ENCODE assay signal across 32 mouse cellular contexts in genomic region chr16:57151437-57151836, GRCm38 (mm10).
"Had no signal": no experiment of that assay in that cellular context is flagged by ENCODE, and none has a peak within 500 bp of the region (broad histone marks: within the 10 kb centered on the region; RNA-seq: fewer than 3 reads in every experiment).

No protein-coding gene starts in this region.

- DNase-seq: left cerebral cortex, postnatal 4 days; liver; liver, embryonic 13.5 days; liver, postnatal 0 days; lung, adult 18-20 months; lung, adult 2 months; lung, embryonic 14.5 days; lung, postnatal 10 days; lung, postnatal 14 days; lung, postnatal 36 days; lung, postnatal 4 days; midbrain, embryonic 14.5 days had no signal

- ATAC-seq: liver, embryonic 12.5 days; liver, postnatal 0 days; lung, postnatal 0 days; midbrain, embryonic 13.5 days; midbrain, embryonic 15.5 days; midbrain, embryonic 16.5 days had no signal

- H3K4me2 ChIP-seq: limb, embryonic 12.5 days; limb, embryonic 13.5 days; limb, embryonic 15.5 days; liver, embryonic 11.5 days; liver, embryonic 12.5 days; liver, embryonic 13.5 days; liver, embryonic 15.5 days; lung, embryonic 14.5 days; lung, embryonic 15.5 days; midbrain, embryonic 11.5 days; midbrain, embryonic 12.5 days; midbrain, embryonic 13.5 days; midbrain, embryonic 15.5 days; neural tube, embryonic 12.5 days had no signal

- H3K9ac ChIP-seq: limb, embryonic 12.5 days; limb, embryonic 13.5 days; limb, embryonic 15.5 days; liver, embryonic 12.5 days; liver, embryonic 13.5 days; liver, embryonic 14.5 days; liver, embryonic 15.5 days; liver, postnatal 0 days; lung, embryonic 14.5 days; lung, embryonic 15.5 days; midbrain, embryonic 12.5 days; midbrain, embryonic 13.5 days; midbrain, embryonic 15.5 days; neural tube, embryonic 12.5 days had no signal

- H3K4me1 ChIP-seq: limb, embryonic 10.5 days; limb, embryonic 12.5 days; limb, embryonic 13.5 days; limb, embryonic 15.5 days; lung, embryonic 15.5 days; megakaryocyte, embryonic 14.5 days; midbrain, embryonic 10.5 days; midbrain, embryonic 12.5 days; midbrain, embryonic 13.5 days; midbrain, embryonic 15.5 days; neural tube, embryonic 12.5 days had no signal

- H3K9me3 ChIP-seq: limb, embryonic 10.5 days; limb, embryonic 12.5 days; limb, embryonic 13.5 days; limb, embryonic 15.5 days; liver, embryonic 12.5 days; liver, embryonic 13.5 days; liver, embryonic 15.5 days; lung, embryonic 15.5 days; megakaryocyte, embryonic 14.5 days; midbrain, embryonic 10.5 days; midbrain, embryonic 12.5 days; midbrain, embryonic 13.5 days; midbrain, embryonic 15.5 days; neural tube, embryonic 12.5 days had no signal

- H3K4me3 ChIP-seq: limb, embryonic 10.5 days; limb, embryonic 12.5 days; limb, embryonic 13.5 days; limb, embryonic 15.5 days; liver, embryonic 12.5 days; liver, embryonic 13.5 days; liver, embryonic 15.5 days; lung, embryonic 15.5 days; megakaryocyte, embryonic 14.5 days; midbrain, embryonic 10.5 days; midbrain, embryonic 12.5 days; midbrain, embryonic 13.5 days; midbrain, embryonic 15.5 days; myocyte; neural tube, embryonic 12.5 days had no signal

- H3K27me3 ChIP-seq: limb, embryonic 12.5 days; limb, embryonic 13.5 days; limb, embryonic 15.5 days; liver, embryonic 12.5 days; liver, embryonic 13.5 days; liver, embryonic 15.5 days; lung, embryonic 15.5 days; megakaryocyte, embryonic 14.5 days; midbrain, embryonic 12.5 days; midbrain, embryonic 13.5 days; midbrain, embryonic 15.5 days; neural tube, embryonic 12.5 days had no signal

- H3K27ac ChIP-seq: limb, embryonic 10.5 days; limb, embryonic 12.5 days; limb, embryonic 13.5 days; limb, embryonic 15.5 days; liver, embryonic 12.5 days; liver, embryonic 13.5 days; liver, embryonic 14.5 days; liver, embryonic 15.5 days; lung, embryonic 15.5 days; macrophage; midbrain, embryonic 10.5 days; midbrain, embryonic 12.5 days; midbrain, embryonic 13.5 days; midbrain, embryonic 15.5 days; neural tube, embryonic 12.5 days had no signal
